Mouse (Mus musculus): ENCODE data around the gene Acbd4. TPM values are rescaled to one million over a fixed set of nuclear protein-coding genes. Genes with fewer than 3 reads are reported as not detected.

Acbd4 gene
- polyA plus RNA-seq, 1 experiment from 2014 or later = 28.6 TPM

- Histone ChIP-seq H3K36me3 (ENCODE audit: control insufficient read depth, insufficient read depth, low read length) (0 out of 2 replicates have a peak, but pooled peaks cover 3% of the 10 kb centered on the region), H3K27me3 (ENCODE audit: control insufficient read depth, insufficient read depth, low read length) (no peaks in the 10 kb centered on the region), H3K4me2 (replicated peaks; ENCODE audit: low read depth) (no peak overlapping the region), H3K9ac (ENCODE audit: low read length) (peak overlapping the region; percentile 32; the same call in 1 of the 2 replicates), H3K27ac (replicated peaks) (peak overlapping the region; percentile 94), H3K4me3 (ENCODE audit: low read depth, low read length) (no peak overlapping the region), H3K4me1 (replicated peaks; ENCODE audit: control insufficient read depth, insufficient read depth) (peaks cover 15% of the 10 kb centered on the region), H3K9me3 (ENCODE audit: control insufficient read depth, low read length) (no peaks in the 10 kb centered on the region)
- WGBS = 67% methylated on average over 14 of the region's 14 CpGs
- no peak for ATAC-seq (ENCODE audit: low FRiP score, low TSS enrichment)
- TF ChIP-seq EP300 (optimal IDR thresholded peaks at IDR 0.05) = no peak
- no peak for TF ChIP-seq CTCF (IDR thresholded peaks at IDR 0.05; ENCODE audit: low read depth)
- no peak for DNase-seq (ENCODE audit: low spot score)
Observed at GRCm38 (mm10) chr11:103139951-103140762, 38.7 kb downstream of the Acbd4 start.

GRCm38 (mm10) chr11:103140763-103141100 lies 39.2 kb downstream of the Acbd4 start:
- ATAC-seq (ENCODE audit: low FRiP score, low TSS enrichment) = peak; percentile 9
- Histone ChIP-seq H3K4me3 (ENCODE audit: low read depth, low read length) (no peak overlapping the region), H3K9ac (ENCODE audit: low read length) (peak overlapping the region; percentile 32), H3K9me3 (ENCODE audit: control insufficient read depth, low read length) (no peaks in the 10 kb centered on the region), H3K27ac (replicated peaks) (peak overlapping the region; percentile 94), H3K4me2 (replicated peaks; ENCODE audit: low read depth) (no peak overlapping the region), H3K27me3 (ENCODE audit: control insufficient read depth, insufficient read depth, low read length) (no peaks in the 10 kb centered on the region), H3K36me3 (ENCODE audit: control insufficient read depth, insufficient read depth, low read length) (0 out of 2 replicates have a peak, but pooled peaks cover 3% of the 10 kb centered on the region), H3K4me1 (replicated peaks; ENCODE audit: control insufficient read depth, insufficient read depth) (peaks cover 17% of the 10 kb centered on the region)
- TF ChIP-seq EP300 (optimal IDR thresholded peaks at IDR 0.05) (no peak), CTCF (IDR thresholded peaks at IDR 0.05; ENCODE audit: low read depth) (no peak)
- no peak for DNase-seq (ENCODE audit: low spot score)
- WGBS = 20% methylated on average over 6 of the region's 6 CpGs

DNA sequence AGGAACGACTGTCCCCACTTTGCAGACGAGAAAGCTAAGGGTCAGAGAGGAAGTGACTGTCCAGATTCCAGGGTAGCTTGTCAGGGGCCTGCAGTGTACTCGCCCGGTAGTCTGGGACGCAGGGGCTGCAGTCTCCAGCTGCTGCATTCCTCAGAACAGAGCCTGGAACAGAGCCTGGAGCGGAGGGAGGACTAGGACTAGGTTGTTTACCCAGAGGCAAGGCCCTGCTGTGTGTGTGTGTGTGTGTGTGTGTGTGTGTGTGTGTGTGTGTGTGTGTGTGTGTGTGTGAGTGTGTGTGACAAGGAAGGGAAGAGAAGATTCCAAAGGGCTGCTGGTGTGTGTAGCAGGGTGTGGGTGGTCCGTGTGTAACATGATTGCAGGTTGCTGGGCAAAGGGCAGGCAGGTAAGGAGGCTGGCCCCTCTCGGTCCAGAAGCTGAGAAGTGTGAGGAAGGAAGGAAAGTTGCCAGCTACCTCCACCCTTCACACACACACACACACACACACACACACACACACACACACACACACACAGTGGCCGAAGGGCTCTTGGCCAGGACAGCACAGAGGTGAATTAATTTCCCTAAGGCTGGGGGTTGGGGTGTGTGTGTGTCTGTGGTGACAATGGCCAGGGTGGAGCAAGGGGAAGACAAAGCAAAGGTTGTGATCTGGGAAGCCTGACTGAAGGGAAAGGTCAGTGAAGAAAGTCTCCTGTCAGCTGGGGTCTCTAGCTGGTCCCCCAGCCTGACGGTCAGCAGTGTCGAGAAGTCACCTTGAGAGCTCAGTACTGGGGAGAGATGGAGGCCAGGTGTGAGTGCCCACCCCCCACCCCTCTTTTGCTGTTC lies 39.8 kb downstream of the Acbd4 start:
- Histone ChIP-seq H3K4me3 (ENCODE audit: low read depth, low read length) (no peak overlapping the region), H3K9me3 (ENCODE audit: control insufficient read depth, low read length) (no peaks in the 10 kb centered on the region), H3K4me1 (replicated peaks; ENCODE audit: control insufficient read depth, insufficient read depth) (peaks cover 17% of the 10 kb centered on the region), H3K27ac (replicated peaks) (peak overlapping the region; percentile 94), H3K4me2 (replicated peaks; ENCODE audit: low read depth) (peak overlapping the region; percentile 11; the same call in 1 of the 2 replicates), H3K27me3 (ENCODE audit: control insufficient read depth, insufficient read depth, low read length) (no peaks in the 10 kb centered on the region), H3K9ac (ENCODE audit: low read length) (peak overlapping the region; percentile 32), H3K36me3 (ENCODE audit: control insufficient read depth, insufficient read depth, low read length) (0 out of 2 replicates have a peak, but pooled peaks cover 3% of the 10 kb centered on the region)
- ATAC-seq (ENCODE audit: low FRiP score, low TSS enrichment) (peak; percentile 86), DNase-seq (ENCODE audit: low spot score) (peak; percentile 88)
- WGBS = 14% methylated on average over 11 of the region's 11 CpGs
- TF ChIP-seq EP300 (optimal IDR thresholded peaks at IDR 0.05) (no peak), CTCF (IDR thresholded peaks at IDR 0.05; ENCODE audit: low read depth) (0 out of 2 replicates have a peak, but pooled peaks have one; percentile 1)

DNA sequence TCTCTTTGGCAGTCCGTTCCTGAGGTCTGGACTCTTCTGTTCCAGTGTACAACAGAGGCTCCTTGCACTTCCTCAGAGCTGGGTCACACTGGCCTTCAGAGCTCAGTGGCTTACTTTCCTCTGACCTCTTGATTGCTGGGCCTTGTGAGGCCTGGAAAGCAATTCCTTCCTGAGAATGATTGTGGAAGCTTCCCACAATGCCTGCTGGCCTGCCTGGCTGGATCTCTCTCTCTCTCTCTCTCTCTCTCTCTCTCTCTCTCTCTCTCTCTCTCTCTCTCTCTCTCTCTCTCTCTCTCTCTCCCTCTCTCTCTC lies 40.4 kb downstream of the Acbd4 start:
- no peaks in the 10 kb centered on the region for H3K27me3 ChIP-seq (ENCODE audit: control insufficient read depth, insufficient read depth, low read length)
- H3K36me3 ChIP-seq (ENCODE audit: control insufficient read depth, insufficient read depth, low read length) = 0 out of 2 replicates have a peak, but pooled peaks cover 3% of the 10 kb centered on the region
- ATAC-seq (ENCODE audit: low FRiP score, low TSS enrichment) (0 out of 2 replicates have a peak, but pooled peaks have one; percentile 2), DNase-seq (ENCODE audit: low spot score) (peak; percentile 31)
- peaks cover 17% of the 10 kb centered on the region for H3K4me1 ChIP-seq (replicated peaks; ENCODE audit: control insufficient read depth, insufficient read depth)
- no peak overlapping the region for H3K4me3 ChIP-seq (ENCODE audit: low read depth, low read length)
- H3K27ac ChIP-seq (replicated peaks) = peak overlapping the region; percentile 94
- 31% methylated on average over 1 of the region's 1 CpGs for WGBS
- no peaks in the 10 kb centered on the region for H3K9me3 ChIP-seq (ENCODE audit: control insufficient read depth, low read length)
- H3K4me2 ChIP-seq (replicated peaks; ENCODE audit: low read depth) = peak overlapping the region; percentile 11; the same call in 1 of the 2 replicates
- TF ChIP-seq EP300 (optimal IDR thresholded peaks at IDR 0.05) (no peak), CTCF (IDR thresholded peaks at IDR 0.05; ENCODE audit: low read depth) (no peak)
- H3K9ac ChIP-seq (ENCODE audit: low read length) = 0 out of 2 replicates have a peak overlapping the region, but pooled peaks have one; percentile 23

DNA sequence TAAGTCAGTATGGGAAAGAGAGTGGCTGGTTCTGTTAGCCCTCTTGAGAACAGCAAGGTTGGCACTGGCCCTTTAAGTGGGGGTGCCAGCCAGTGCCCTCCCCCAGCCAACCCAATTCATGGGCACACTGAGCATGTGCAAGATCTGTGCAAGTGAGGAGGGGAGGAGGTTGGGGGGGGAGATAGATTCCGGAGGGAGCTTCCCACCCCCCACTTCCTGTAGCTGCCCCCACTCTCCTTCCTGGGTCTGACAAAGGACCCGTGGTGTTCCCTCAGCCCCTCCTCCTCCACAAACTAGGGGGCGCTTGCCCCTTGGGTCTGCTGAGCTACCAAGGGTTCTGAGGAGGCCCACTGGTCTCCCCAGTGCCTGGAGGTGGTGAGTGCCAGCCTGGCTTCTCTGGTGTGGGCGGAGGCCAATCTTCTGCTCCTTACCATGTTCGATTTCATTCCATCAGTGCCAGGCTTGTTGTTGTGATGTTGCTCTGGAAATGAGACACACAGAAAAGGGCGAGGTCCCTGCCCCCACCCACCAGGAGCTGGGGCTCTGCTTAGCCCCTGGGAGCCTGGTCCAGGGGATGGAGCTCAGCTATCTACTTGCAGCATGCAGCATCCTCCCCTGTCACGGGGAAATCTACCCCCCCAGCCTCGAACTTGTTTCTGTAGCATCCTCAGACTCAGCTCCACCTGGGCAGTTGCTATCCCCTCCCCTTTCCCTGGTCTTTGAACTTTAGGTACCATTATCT lies 41.1 kb downstream of the Acbd4 start:
- H3K36me3 ChIP-seq (ENCODE audit: control insufficient read depth, insufficient read depth, low read length) = 0 out of 2 replicates have a peak, but pooled peaks cover 3% of the 10 kb centered on the region
- ATAC-seq (ENCODE audit: low FRiP score, low TSS enrichment) = peak; percentile 28; the same call in 1 of the 2 replicates
- 35% methylated on average over 8 of the region's 8 CpGs for WGBS
- peak overlapping the region; percentile 94 for H3K27ac ChIP-seq (replicated peaks)
- H3K4me3 ChIP-seq (ENCODE audit: low read depth, low read length) = peak overlapping the region; percentile 19; the same call in 1 of the 2 replicates
- peak overlapping the region; percentile 37; the same call in 1 of the 2 replicates for H3K4me2 ChIP-seq (replicated peaks; ENCODE audit: low read depth)
- DNase-seq (ENCODE audit: low spot score) = peak; percentile 68
- no peaks in the 10 kb centered on the region for H3K27me3 ChIP-seq (ENCODE audit: control insufficient read depth, insufficient read depth, low read length)
- TF ChIP-seq CTCF (IDR thresholded peaks at IDR 0.05; ENCODE audit: low read depth) (peak; percentile 46), EP300 (optimal IDR thresholded peaks at IDR 0.05) (no peak)
- H3K9ac ChIP-seq (ENCODE audit: low read length) = peak overlapping the region; percentile 55
- peaks cover 17% of the 10 kb centered on the region for H3K4me1 ChIP-seq (replicated peaks; ENCODE audit: control insufficient read depth, insufficient read depth)
- no peaks in the 10 kb centered on the region for H3K9me3 ChIP-seq (ENCODE audit: control insufficient read depth, low read length)

Measured in stomach, postnatal 0 days (tissue).